Mouse (Mus musculus) neural tube, embryonic 10.5 days (tissue): Measurements from ENCODE around the gene Nceh1.
"Not testable (repeated sequence)": the region's sequence is repeated elsewhere in the genome, so short reads cannot be mapped to it uniquely, and the experiment has no call there.

Experiments used
- DNase-seq: peaks from one replicate; pipeline ENCODE4 v3.0.0-alpha.2; 2017; ENCODE audit warnings: low spot score; ENCODE audit errors: extremely low spot score

Gene Nceh1

DNA sequence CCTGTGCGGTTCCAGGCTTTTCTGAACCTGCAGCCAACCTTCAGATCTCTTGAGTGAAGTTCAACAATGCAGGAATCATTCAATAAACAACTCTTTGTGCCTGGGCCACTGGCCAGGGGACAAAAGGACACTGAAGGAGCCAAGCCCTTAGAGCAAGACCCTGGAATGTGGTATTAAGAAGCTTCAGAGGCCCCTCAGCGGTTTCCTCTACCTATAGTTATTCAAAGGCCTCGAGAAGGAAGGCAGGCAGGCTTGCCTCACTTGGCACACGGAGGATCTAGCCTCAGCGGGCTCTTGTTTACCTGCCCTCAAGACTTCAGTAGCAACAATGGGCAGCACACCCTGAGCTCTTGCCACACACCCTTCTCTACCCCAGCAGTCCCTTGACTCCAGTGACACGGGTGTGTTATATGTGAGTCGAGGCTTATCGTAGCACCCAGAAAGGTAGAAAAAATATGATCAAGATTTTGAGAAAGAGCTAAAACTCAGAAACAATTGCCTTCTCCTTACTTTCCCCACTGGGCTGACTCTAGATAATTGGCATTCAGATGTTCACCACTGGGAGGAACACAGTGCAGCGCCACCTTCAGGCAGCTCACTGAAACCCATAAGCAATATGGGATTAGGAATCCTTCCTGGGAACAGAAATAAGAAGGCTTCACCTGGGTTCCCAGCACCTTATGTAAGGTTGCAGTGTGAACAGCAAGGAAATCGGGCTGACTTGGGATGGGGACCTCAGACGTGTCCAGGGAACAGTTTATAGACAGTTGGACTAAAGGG is 46.0 kb downstream of the Nceh1 start:
- no peak for DNase-seq

DNA sequence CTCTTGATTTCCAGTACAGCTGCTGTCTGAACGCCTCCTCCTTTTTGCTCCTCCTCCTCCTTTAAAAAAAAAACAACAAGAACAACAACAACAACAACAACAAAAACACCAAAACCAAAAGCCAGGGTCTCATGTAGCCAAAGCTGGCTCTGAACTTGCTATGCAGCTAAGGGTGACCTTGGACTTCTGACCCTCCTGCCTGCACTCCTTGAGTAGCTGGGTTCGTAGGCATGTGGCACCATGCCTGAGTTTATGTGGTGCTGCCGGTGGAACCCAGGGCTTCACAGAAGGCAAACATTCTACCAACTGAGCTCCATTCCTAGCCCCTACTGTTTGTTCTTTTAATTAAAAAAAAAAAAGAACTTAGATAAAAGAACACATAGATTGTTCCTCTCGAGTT is 50.6 kb downstream of the Nceh1 start:
- DNase-seq: no peak

DNA sequence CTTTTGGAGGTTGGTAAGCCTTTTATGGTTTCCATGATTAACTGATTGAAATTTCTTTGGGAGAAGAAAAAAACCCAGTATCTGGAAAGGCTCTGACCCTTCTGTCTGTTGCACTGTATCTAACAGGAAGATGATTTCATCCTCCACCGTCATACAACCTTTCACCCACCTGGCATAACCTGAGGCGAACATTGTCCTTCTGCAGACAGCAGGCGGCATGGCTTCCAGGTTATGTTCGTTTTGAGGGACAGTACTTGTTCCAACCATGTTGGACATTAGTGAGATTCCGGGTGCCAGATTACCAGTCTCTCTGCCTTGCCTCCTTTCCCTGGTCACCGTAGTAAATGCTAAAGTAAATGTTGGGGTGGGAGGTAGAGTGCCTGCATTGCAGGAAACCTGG is 51.1 kb downstream of the Nceh1 start:
- DNase-seq: no peak

DNA sequence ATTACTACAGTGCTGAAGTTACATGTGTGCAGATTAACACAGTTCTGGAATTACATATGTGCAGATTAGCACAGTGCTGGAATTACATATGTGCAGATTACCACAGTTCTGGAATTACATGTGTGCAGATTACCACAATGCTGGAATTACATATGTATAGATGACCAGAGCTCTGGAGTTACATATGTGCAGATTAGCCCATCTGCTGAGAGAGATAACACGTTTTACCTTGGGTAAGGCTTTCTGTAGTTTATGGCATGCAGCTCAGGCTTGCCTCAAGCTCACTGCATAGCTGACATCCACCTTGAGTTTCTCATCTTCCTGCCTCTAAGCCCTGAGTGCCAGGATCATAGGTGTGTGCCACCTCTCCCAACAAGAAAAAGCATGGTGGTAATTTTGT is 52.2 kb downstream of the Nceh1 start:
- no peak for DNase-seq

DNA sequence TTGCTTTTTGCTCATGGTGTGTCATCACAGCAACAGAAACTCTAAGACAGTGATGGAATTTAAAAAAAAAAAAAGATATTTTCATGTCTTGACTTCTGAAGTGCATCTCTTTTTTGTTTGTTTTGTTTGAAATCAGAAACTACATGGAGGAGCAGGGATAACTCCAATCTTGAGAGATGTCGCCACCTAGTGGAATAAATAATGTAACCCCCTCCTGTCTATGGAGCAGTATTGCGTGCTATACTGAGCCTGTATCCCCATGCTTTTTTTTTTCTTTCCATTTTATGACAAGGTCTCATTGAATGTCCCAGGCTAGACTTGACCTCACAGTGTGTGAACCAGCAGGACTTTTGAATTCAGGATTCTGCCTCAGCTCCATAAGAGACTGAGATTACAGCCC is 54.5 kb downstream of the Nceh1 start:
- no peak for DNase-seq

DNA sequence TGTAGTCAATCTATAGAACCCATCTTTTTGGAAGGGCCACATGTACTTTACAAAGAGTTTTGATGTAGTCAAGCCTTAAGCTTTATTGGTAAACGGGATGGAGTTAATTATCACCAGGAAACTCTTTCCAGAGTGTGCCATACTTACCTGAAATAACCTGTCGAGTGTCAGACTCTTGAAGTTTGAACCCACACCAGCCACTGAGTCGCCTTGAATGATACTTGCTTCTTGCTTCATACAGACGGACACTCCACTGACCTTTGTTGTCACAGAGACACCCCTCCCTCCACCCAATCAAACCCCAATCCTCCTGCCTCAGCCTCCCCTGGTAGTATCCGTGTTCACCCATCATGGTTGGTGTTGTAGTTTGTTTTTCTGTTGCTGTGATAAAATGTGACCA is 55.8 kb downstream of the Nceh1 start:
- DNase-seq: no peak

DNA sequence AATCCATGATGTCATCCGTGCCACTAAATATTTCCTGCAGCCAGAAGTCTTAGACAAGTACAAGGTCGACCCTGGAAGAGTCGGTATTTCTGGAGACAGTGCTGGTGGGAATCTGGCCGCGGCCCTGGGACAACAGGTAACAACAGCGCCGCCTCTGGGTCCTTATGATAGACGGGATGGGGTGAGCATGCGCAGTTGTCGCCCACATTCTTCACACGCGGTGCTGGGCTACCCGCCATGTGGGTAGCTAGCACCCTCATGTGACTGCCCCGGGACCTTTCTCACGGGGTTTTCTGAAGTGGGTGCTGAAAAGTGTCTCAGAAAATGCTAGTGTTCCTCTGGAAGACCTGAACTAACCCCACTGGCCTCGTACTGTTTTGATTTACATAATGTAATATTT is 56.8 kb downstream of the Nceh1 start:
- DNase-seq: no peak

DNA sequence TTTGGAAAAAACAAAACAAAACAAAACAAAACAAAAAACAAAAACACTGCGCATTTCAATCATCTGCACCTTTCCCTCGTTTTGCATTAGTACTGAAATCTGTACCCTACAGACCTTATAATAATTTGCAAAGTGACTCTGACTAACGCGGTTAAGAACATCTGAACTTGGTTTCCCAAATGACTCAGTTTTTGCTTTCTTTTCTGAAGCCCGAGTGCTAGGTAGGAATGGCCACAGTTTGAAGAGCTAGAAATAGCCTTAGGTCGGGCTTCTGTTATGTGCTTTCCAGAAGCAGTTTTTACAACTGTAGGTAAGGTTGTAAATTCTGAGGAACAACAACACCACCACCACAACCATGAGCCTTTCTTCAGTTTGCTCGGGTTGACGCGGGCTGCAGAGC is 59.1 kb downstream of the Nceh1 start:
- no peak for DNase-seq

DNA sequence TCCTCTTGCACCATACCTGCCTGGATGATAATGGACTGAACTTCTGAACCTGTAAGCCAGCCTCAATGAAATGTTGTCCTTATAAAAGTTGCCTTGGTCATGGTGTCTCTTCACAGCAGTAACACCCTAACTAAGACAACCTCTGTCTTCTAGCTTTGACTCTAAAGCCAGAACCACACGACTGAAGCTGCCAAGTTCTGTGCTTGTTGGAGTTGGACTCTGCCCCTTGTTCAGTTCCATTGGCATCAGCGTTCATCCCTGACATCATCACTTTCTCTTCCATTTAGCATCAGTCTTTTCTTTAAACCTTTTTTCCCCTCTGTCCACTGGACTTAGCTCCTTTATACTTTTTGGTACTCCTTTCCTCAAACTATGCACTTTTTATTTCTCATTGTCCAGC is 63.4 kb downstream of the Nceh1 start:
- DNase-seq: no peak

DNA sequence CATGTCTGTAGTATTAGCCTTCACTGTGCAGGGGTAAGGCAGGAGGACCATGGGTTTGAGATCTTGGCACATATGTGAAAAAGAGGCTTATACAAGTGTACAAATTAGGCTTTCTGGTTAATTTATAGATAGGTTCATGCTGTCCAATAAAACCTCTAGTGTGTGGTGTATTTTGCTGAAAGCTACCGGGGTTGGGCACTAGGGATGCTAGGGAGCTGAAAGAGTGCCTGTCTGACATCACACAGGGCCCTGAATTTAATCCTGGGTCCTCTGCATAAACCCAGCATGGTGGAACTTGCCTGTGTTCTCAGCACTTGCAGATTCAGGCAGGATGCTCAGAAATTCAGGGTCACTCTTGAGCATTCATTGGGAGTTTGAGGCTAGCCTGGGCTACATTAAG is 65.0 kb downstream of the Nceh1 start:
- no peak for DNase-seq

DNA sequence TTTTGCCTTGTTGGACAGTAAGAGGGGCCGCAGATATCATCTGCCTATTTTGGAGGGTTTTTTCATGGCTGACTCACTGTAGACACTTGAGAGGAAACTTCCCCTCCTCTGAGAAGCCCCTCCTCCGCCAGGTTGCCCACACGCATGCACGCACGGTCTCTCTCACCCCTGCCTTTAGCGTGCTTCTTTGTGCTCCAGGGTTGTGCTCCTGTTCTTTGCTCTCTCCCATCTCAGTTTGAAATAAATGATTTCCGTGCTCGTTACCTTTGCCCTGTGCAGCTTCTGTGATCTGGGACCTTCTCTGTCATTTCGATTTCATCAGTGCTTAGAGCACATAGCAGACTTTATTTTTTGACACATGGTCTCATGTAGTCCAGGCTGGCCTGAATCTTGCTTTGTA is 66.3 kb downstream of the Nceh1 start:
- DNase-seq: no peak

DNA sequence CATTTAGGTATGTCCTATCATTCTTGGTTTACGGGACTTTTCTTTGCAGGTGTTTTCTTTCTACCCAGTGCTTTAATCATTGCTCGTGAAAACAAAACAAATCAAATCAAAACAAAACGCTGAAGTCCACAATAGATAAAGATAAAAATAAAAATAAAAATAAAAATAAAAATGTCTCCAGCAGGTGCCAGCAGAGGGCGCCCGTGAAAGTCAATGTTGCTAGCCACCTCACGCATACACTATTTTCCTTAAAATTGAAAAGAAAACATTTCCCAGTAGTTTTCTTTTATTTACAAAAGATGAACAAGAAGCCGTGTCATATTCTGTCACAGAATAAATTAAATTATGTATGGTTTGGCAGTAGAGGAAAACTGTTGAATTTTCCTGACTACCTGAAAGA is 68.2 kb downstream of the Nceh1 start:
- DNase-seq: no peak

DNA sequence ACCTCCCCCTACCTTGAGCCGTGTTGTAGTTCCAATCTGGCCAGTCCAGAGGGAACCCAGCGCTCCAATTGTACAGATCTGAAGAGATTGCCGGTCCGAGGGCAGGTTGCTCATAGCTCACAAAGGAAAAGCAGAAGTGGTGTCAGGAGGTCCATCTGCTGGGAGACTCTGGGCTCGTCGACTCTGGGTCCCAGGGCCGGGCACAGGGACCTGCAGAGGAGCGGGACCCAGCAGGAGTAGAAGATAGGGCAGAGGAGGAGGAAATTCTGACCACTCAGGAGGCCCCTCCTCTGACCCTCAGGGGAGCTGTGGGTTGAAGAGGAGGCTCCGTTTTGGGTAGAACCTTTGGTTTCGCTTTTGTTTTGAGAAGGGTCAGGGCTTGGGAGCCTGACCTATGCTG is 75.7 kb downstream of the Nceh1 start:
- DNase-seq: no peak

DNA sequence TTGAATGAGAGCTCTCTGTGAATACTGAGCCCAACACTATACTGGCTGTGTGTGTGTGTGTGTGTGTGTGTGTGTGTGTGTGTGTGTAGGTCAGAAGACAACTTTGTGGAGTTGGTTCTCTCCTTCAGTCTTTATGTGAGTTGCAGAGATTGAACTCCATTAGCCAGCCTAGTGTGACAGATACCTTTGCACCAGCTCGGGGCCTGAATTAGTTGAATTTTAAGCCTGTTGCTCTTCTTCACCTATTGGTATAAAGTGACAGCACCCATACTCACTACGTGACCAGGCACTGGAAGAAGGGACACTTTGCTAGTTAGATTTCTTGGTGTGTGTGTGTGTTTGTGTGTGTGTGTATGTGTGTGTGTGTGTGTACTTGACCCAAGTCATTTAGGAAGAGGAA is 77.6 kb downstream of the Nceh1 start:
- DNase-seq: no peak

DNA sequence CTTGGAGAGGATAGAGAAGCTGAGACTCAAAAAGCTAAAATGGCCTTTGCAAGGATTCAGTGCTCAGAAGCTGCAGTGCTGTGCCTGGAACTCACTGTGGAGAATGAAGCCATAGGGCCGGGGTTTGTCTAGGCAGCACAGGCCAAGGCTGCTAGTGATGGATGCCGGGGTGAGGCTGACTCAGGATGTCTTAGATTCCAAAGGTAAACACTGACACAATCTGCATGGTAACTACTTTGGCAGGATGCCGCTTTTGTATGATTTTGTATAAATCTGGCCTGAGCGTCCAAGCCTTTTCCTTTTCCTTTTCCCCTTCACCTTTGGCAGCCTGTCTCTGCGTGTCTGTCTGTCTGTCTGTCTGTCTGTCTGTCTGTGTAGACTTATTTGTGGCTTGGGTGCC is 84.6 kb downstream of the Nceh1 start:
- DNase-seq: no peak

DNA sequence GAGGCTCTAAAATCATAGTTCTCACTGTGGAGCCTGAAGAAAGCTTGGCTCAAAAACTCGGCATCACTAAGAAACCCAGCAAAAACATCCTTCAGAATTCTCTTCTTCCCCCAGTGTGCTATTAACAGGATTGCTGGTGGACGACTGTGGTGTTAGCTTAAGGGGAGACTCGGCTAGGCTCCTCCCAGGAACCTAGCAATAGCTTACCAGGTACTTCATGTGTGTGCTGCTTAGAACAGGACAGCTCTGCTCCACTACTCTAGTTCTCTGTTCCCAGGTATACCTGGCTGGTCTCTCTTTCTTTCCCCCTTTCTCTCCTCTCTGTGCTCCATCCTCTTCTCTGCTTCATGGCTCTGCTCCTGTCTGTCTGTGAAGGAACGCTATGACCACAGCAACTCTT is 85.1 kb downstream of the Nceh1 start:
- no peak for DNase-seq

DNA sequence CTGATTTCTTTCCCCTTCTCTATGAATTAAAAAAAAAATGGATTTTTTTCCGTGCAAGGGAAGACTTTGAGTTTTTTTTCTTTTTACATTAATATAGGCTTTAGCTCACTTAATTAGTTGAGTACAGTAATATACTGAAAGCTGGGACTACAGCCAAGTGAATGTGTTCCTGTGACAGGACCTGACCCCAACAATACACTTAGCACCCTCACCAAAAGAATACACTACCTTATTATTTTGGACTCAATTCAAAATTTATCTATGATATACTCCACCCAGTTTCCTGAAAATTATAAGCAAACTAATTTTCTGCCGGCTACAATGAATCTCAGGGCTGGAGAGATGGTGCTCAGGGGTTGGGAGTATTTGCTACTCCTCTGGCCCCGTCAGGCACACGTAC is 86.4 kb downstream of the Nceh1 start:
- no peak for DNase-seq

DNA sequence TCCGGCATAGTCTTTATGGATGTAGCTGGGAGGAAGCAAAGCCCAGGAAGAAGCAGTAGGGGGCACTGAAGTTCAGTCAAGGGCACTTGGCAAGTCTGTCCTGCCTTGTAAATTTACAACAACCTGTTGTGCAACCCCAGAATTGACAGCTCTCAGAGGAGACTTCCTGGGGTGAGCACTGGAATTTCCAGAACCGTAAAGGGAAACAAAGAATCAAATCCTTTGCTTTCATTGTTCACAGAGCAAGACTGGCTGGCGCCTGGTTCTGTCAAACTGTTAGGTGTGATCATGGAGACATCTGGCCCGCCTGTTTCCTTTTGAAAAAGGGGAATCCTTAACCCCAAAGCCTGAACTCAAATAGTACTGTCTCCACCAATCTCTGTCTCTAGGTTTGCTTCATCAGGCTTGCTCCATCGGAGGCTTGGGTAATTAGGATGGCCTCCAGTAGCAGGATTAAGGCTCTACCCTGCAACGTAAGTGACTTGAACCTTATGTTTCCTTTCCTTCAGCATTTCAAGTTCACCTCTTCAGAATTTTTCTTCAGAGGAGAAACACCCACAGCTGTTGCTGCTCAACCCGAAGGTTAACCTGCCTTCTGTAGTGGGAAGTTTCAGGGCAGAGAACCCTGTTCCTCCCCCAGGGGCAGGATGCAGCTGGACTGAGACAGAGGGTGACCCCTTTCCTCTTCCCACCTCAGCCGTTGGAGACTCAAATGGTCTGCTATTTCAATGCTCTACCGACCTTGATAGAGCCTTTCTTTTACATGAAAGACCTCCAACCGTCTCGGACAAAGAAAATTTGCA is 87.6 kb downstream of the Nceh1 start:
- DNase-seq: no peak

DNA sequence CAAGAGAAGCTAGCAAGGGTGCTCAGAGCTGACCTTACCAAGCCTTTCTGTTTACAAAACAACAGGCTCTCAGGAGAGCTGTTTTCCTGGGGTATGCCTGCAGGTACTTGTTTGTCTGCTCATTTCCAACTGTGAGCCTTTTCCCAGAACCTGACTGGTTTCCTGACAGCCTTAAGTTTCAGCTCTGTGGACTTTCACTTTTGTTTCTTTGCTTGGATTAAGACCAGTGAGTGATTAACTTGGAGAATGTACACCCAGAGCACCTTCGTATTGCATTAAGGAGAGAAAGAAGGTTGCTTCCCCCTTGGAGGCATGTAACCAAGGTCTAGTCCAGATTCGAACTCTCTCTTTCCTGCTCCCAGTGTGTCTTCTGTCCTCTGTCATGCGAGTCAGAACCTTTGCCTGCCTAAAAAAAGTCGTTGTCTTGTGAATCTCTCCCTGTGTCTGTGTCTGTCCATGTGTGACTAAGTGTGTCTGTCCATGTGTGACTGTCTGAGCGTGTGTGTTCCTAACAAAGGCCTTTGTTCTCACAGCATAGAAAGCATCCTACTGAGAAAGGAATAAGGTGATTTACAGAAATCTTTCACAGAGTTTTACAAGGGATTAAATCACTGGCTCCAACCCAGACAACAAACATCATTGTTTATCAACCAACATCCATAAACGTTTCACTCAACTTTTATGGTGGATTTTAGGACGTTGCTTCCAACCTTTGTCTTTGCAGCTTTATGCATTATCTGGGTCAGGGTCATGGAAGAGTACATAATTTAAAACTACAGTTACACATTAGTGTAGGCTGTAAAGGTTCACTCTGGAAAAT is 90.4 kb downstream of the Nceh1 start:
- DNase-seq: no peak

DNA sequence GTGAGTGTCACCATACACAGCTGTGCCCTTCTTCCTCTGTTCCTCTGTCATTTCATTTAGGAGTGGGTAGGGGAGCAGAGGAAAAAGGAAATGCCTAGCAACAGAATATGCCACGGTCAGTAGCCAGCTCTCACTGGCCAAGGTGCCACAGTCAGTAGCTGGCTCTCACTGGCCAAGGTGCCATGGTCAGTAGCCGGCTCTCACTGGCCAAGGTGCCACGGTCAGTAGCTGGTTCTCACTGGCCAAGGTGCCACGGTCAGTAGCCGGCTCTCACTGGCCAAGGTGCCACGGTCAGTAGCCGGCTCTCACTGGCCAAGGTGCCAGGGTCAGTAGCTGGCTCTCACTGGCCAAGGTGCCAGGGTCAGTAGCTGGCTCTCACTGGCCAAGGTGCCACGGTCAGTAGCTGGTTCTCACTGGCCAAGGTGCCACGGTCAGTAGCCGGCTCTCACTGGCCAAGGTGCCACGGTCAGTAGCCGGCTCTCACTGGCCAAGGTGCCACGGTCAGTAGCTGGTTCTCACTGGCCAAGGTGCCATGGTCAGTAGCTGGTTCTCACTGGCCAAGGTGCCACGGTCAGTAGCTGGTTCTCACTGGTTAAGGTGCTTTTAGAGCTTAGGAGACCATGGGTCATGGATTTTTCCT is 96.6 kb downstream of the Nceh1 start:
- not testable (repeated sequence) for DNase-seq

DNA sequence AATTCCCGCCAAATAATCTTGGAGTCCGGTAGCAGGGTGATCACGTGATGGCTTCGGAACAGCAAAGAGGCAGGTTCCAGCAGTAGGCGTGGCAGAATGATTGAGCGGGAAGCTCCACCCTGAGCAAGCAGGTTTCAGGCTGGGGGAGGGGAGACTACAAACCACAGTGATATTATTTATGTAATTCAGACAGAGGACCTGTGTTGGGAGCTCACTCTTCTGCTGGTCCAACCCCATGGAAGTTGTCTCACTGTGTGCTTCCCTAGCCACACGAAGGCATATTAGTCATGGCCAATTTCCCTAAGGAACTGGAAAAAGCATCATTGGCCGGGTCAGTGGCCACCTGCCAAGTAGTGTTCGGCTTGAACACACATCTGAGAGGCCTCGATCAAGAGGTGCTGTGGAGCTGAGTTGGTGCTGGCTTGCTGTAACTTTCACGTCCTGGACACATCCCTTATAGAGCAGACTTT is 97.5 kb downstream of the Nceh1 start:
- DNase-seq: no peak
